Mouse (Mus musculus): ENCODE results near the gene Nudt4. TPM values are rescaled to one million over a fixed set of nuclear protein-coding genes. Genes with fewer than 3 reads are reported as not detected.

Nudt4 gene
- total and polyA plus RNA-seq, 2 experiments from 2014 or later = 55.5 to 64.7 TPM

- ATAC-seq (no peak), DNase-seq (ENCODE audit: low spot score) (no peak)
- Histone ChIP-seq H3K4me2 (ENCODE audit: low read depth, low read length) (peak overlapping the region; percentile 77), H3K4me3 (ENCODE audit: low read length) (peak overlapping the region; percentile 87), H3K4me1 (ENCODE audit: insufficient read depth, low read length) (peaks cover 9% of the 10 kb centered on the region; the same call in 1 of the 2 replicates), H3K9me3 (ENCODE audit: low read length) (no peaks in the 10 kb centered on the region), H3K36me3 (ENCODE audit: insufficient read depth, low read length) (no peaks in the 10 kb centered on the region), H3K27ac (no peak overlapping the region), H3K9ac (replicated peaks; ENCODE audit: low read length) (peak overlapping the region; percentile 25; the same call in 1 of the 2 replicates), H3K27me3 (ENCODE audit: insufficient read depth, low read length) (no peaks in the 10 kb centered on the region)
- 32% methylated on average over 7 of the region's 7 CpGs for WGBS
- no peak for TF ChIP-seq CTCF (IDR thresholded peaks at IDR 0.05; ENCODE audit: low read depth)
These were observed 2.3 kb downstream of the Nudt4 start for GRCm38 (mm10) chr10:95561616-95562015.

DNA sequence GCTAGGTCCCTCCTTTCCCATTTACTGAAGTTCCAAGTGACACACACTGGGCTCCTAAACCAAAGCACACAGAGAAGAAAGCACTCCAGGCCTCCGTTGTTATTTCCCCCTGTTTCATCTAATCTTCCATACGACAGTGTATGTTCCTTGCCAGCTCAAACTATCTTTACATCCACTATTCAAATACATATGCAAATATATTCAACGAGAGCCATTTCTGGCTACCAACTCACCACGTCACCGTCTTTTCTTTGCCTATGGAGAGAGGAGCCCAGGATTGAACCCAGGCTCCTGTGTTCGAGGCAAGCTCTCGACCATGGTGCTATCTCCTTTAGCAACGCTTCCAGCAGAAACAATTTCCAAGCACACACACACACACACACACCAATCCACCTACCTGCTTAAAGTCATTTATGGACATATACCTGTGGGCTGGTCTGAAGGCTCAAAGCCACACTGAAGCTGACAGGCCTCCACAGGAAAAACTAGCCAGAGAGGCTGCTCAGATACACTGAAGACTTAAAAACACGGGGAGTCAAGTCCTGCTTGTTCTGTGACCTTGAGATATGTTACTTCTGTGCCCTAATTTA is 3.5 kb downstream of the Nudt4 start:
- ATAC-seq (no peak), DNase-seq (ENCODE audit: low spot score) (no peak)
- Histone ChIP-seq H3K4me2 (ENCODE audit: low read depth, low read length) (peak overlapping the region; percentile 21; the same call in 1 of the 2 replicates), H3K9me3 (ENCODE audit: low read length) (no peaks in the 10 kb centered on the region), H3K9ac (replicated peaks; ENCODE audit: low read length) (no peak overlapping the region), H3K27ac (no peak overlapping the region), H3K4me1 (ENCODE audit: insufficient read depth, low read length) (peaks cover 9% of the 10 kb centered on the region; the same call in 1 of the 2 replicates), H3K27me3 (ENCODE audit: insufficient read depth, low read length) (no peaks in the 10 kb centered on the region), H3K36me3 (ENCODE audit: insufficient read depth, low read length) (no peaks in the 10 kb centered on the region), H3K4me3 (ENCODE audit: low read length) (no peak overlapping the region)
- no peak for TF ChIP-seq CTCF (IDR thresholded peaks at IDR 0.05; ENCODE audit: low read depth)
- WGBS = 78% methylated on average over 9 of the region's 9 CpGs

DNA sequence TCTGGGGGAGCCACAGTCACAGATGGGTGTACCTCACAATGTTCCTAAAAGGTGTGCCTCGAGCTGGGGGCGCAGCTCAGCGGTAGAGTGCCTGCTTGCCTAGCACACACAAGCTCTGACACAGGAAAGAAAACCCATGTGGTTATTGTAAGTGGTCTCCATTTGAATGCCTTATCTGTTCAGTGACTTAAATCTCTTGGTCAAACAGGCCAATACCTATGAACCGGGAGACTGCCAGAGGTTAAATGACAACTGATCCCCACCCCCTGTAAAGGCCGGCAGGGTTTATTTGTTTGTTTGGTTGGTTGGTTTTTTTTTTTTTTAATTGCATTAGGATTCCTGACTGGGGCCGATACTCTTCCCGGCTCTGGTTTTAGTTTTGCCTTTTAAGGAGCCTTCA is 4.5 kb downstream of the Nudt4 start:
- peaks cover 9% of the 10 kb centered on the region; the same call in 1 of the 2 replicates for H3K4me1 ChIP-seq (ENCODE audit: insufficient read depth, low read length)
- no peak overlapping the region for H3K4me3 ChIP-seq (ENCODE audit: low read length)
- H3K36me3 ChIP-seq (ENCODE audit: insufficient read depth, low read length) = no peaks in the 10 kb centered on the region
- no peak overlapping the region; the same call in 1 of the 2 replicates for H3K4me2 ChIP-seq (ENCODE audit: low read depth, low read length)
- DNase-seq (ENCODE audit: low spot score) = no peak
- no peak for TF ChIP-seq CTCF (IDR thresholded peaks at IDR 0.05; ENCODE audit: low read depth)
- no peak overlapping the region for H3K9ac ChIP-seq (replicated peaks; ENCODE audit: low read length)
- no peaks in the 10 kb centered on the region for H3K27me3 ChIP-seq (ENCODE audit: insufficient read depth, low read length)
- WGBS = 80% methylated on average over 7 of the region's 7 CpGs
- no peak overlapping the region for H3K27ac ChIP-seq
- no peak for ATAC-seq
- H3K9me3 ChIP-seq (ENCODE audit: low read length) = no peaks in the 10 kb centered on the region

GRCm38 (mm10) chr10:95557337-95557828 is 6.6 kb downstream of the Nudt4 start:
- 85% methylated on average over 5 of the region's 5 CpGs for WGBS
- H3K27ac ChIP-seq = no peak overlapping the region
- no peak for ATAC-seq
- no peaks in the 10 kb centered on the region for H3K36me3 ChIP-seq (ENCODE audit: insufficient read depth, low read length)
- no peak overlapping the region for H3K4me3 ChIP-seq (ENCODE audit: low read length)
- H3K4me1 ChIP-seq (ENCODE audit: insufficient read depth, low read length) = peaks cover 9% of the 10 kb centered on the region; the same call in 1 of the 2 replicates
- H3K9ac ChIP-seq (replicated peaks; ENCODE audit: low read length) = no peak overlapping the region
- no peak overlapping the region for H3K4me2 ChIP-seq (ENCODE audit: low read depth, low read length)
- peak; percentile 64 for DNase-seq (ENCODE audit: low spot score)
- H3K27me3 ChIP-seq (ENCODE audit: insufficient read depth, low read length) = no peaks in the 10 kb centered on the region
- TF ChIP-seq CTCF (IDR thresholded peaks at IDR 0.05; ENCODE audit: low read depth) = peak; percentile 72
- H3K9me3 ChIP-seq (ENCODE audit: low read length) = no peaks in the 10 kb centered on the region

DNA sequence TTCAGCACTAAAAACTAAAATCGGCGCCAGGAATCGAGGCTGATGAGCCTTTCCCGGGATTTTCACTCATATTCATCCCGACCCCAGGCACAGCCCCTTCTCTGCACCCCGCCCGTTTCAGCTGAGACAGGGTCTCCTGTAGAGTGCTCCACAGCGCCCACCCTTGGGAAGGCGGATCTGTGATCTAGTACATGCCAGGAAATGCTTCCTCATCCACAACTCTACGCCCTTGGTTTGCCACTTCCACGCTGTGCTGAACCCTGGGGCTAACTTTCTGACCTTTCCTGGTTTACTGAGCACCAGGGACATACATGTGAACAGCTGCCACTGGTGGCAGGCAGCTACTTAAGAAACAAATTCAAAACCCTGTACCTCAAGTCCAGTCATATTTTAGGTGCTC is 8.1 kb downstream of the Nudt4 start:
- Histone ChIP-seq H3K9me3 (ENCODE audit: low read length) (no peaks in the 10 kb centered on the region), H3K9ac (replicated peaks; ENCODE audit: low read length) (no peak overlapping the region), H3K27me3 (ENCODE audit: insufficient read depth, low read length) (no peaks in the 10 kb centered on the region), H3K36me3 (ENCODE audit: insufficient read depth, low read length) (no peaks in the 10 kb centered on the region), H3K4me3 (ENCODE audit: low read length) (no peak overlapping the region), H3K27ac (no peak overlapping the region), H3K4me1 (ENCODE audit: insufficient read depth, low read length) (0 out of 2 replicates have a peak, but pooled peaks cover 3% of the 10 kb centered on the region), H3K4me2 (ENCODE audit: low read depth, low read length) (no peak overlapping the region)
- TF ChIP-seq CTCF (IDR thresholded peaks at IDR 0.05; ENCODE audit: low read depth) = no peak
- ATAC-seq (no peak), DNase-seq (ENCODE audit: low spot score) (no peak)
- WGBS = 80% methylated on average over 11 of the region's 11 CpGs

DNA sequence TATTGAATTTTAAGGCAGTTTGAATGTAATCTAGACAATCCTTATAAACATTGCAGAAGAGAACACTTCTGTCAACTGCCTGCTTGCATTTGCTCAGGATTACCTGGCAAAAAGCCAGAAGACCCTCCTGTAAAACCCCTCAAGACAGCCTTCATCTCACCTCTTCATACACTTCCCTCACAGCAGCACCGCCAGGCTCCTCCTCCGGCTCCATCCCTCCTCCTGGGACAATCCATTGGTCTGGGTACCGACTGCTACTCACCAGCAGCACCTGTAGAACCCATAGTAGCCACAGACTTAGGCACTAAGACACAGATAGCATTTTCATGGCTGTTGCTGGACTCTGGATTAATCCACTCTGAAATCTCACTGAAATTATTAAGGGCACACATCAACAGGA is 11.6 kb downstream of the Nudt4 start:
- Histone ChIP-seq H3K27ac (no peak overlapping the region), H3K9ac (replicated peaks; ENCODE audit: low read length) (no peak overlapping the region), H3K4me2 (ENCODE audit: low read depth, low read length) (no peak overlapping the region), H3K27me3 (ENCODE audit: insufficient read depth, low read length) (no peaks in the 10 kb centered on the region), H3K4me1 (ENCODE audit: insufficient read depth, low read length) (0 out of 2 replicates have a peak, but pooled peaks cover 3% of the 10 kb centered on the region), H3K9me3 (ENCODE audit: low read length) (no peaks in the 10 kb centered on the region), H3K4me3 (ENCODE audit: low read length) (no peak overlapping the region), H3K36me3 (ENCODE audit: insufficient read depth, low read length) (peaks cover 6% of the 10 kb centered on the region; the same call in 1 of the 2 replicates)
- DNase-seq (ENCODE audit: low spot score) = no peak
- ATAC-seq = peak; percentile 36; the same call in 1 of the 2 replicates
- 52% methylated on average over 3 of the region's 3 CpGs for WGBS
- no peak for TF ChIP-seq CTCF (IDR thresholded peaks at IDR 0.05; ENCODE audit: low read depth)

- no peak overlapping the region for H3K4me3 ChIP-seq (ENCODE audit: low read length)
- no peak for ATAC-seq
- H3K27me3 ChIP-seq (ENCODE audit: insufficient read depth, low read length) = no peaks in the 10 kb centered on the region
- H3K4me2 ChIP-seq (ENCODE audit: low read depth, low read length) = no peak overlapping the region
- peaks cover 6% of the 10 kb centered on the region; the same call in 1 of the 2 replicates for H3K36me3 ChIP-seq (ENCODE audit: insufficient read depth, low read length)
- no peaks in the 10 kb centered on the region for H3K9me3 ChIP-seq (ENCODE audit: low read length)
- TF ChIP-seq CTCF (IDR thresholded peaks at IDR 0.05; ENCODE audit: low read depth) = peak; percentile 65
- 0 out of 2 replicates have a peak, but pooled peaks cover 3% of the 10 kb centered on the region for H3K4me1 ChIP-seq (ENCODE audit: insufficient read depth, low read length)
- no peak overlapping the region for H3K27ac ChIP-seq
- peak; percentile 56 for DNase-seq (ENCODE audit: low spot score)
- no peak overlapping the region for H3K9ac ChIP-seq (replicated peaks; ENCODE audit: low read length)
These were observed 12.2 kb downstream of the Nudt4 start for GRCm38 (mm10) chr10:95551752-95552151.
